Mouse (Mus musculus): ENCODE results near the gene Gm572.
A peak's percentile ranks its signal among the peaks of the same experiment; 100 is the strongest.

Gene Gm572

GRCm38 (mm10) chr4:148625756-148626622, 17.1 kb upstream of the Gm572 start:
- DNase-seq (ENCODE audit: low spot score in 2 of 2): no peak

GRCm38 (mm10) chr4:148626623-148627185, 16.4 kb upstream of the Gm572 start, which contains the start of gene Tardbp:
Tardbp (minus strand) TSS chr4:148627019.
- peak; percentile 89 to 96 for DNase-seq (ENCODE audit: low spot score in 2 of 2)

- DNase-seq (ENCODE audit: low spot score in 2 of 2): no peak
These were observed 15.9 kb upstream of the Gm572 start for GRCm38 (mm10) chr4:148627246-148627645.

GRCm38 (mm10) chr4:148632013-148632692, 11.0 kb upstream of the Gm572 start:
- no peak for DNase-seq (ENCODE audit: low spot score in 2 of 2)

DNA sequence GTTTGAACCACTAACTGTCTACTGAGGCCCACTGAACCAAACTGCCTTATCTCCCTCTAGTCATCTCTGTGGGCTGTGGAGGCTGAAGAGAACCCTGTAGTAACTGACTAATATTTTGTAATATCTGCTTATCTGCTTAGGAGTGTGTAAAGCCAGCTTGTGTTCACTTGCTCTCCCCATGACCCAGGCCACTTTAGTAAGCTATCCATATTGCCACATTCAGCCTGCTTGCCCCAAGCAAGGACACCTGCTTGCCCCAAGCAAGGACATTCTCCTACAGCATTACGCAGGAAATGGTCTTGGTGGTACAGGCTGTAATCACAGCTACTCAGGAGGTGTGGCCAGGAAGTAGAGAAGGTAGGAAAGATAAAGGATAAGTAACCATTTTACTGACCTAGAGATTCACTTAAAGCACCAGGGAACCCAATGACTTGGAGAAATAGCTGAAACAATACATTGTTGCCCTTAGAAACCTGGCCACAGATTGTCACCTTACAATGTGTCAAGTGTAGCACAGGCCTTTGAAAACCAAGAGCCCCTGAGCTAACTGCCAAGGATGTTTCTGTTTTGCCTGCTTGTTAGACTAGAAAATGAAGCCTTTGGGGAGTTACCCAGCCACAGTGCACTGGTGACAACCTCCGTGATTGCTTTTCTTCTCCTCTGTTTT, 9.6 kb upstream of the Gm572 start:
- DNase-seq (ENCODE audit: low spot score in 2 of 2): no peak

GRCm38 (mm10) chr4:148635309-148635708, 7.8 kb upstream of the Gm572 start:
- DNase-seq (ENCODE audit: low spot score in 2 of 2): no peak

- no peak for DNase-seq (ENCODE audit: low spot score in 2 of 2)
These were observed 4.8 kb upstream of the Gm572 start for GRCm38 (mm10) chr4:148638302-148638701.

- DNase-seq (ENCODE audit: low spot score in 2 of 2): no peak
These were observed 3.7 kb upstream of the Gm572 start for GRCm38 (mm10) chr4:148639455-148639854.

- DNase-seq (ENCODE audit: low spot score in 2 of 2): no peak
These were observed 2.0 kb upstream of the Gm572 start for GRCm38 (mm10) chr4:148641121-148641520.

GRCm38 (mm10) chr4:148644157-148644511, 1.0 kb downstream of the Gm572 start:
- DNase-seq (ENCODE audit: low spot score in 2 of 2): peak in 1 of 2 experiments; percentile 44

- no peak for DNase-seq (ENCODE audit: low spot score in 2 of 2)
These were observed 1.8 kb downstream of the Gm572 start for GRCm38 (mm10) chr4:148644926-148645325.

DNA sequence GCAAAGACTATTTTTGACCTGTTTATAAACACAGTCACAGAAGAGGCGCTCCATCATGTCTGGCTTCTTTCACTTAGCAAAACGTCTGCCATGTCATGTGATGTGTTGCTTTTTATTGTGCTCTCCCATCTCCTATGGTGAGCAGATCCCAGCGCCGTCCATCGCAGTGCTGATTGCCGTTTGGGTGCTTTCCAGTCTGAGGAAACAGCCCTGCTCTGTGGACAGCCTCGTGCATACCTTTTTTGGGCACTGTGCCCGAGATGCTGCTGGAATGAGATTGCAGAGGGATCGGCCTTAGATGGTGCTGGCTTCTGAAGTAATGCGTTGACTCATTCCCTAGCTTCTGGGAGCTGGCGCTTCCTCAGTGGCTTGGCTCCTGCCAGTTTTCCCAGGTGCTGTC, 3.5 kb downstream of the Gm572 start:
- DNase-seq (ENCODE audit: low spot score in 2 of 2): no peak

GRCm38 (mm10) chr4:148649309-148649708, 6.2 kb downstream of the Gm572 start:
- DNase-seq (ENCODE audit: low spot score in 2 of 2): no peak

DNA sequence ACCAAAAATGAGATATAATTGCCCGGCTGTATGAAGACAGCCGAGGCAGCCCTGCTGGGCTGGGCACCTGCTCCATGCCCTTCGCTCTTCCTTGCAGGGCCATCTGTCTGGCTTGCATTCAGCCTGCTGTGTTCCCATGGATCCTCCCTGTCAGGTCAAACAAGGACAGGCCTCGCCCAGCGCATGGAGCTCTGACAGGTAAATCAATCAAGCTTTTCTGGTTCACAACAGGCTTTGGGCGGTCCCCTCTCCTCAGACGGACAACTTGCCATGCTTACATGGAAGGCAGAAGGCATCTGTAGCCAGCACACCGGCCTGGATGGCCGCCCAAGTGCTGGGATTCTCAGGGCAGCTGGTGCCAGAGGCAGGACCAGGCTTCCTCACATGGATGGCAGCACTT, 7.9 kb downstream of the Gm572 start:
- DNase-seq (ENCODE audit: low spot score in 2 of 2): no peak

DNA sequence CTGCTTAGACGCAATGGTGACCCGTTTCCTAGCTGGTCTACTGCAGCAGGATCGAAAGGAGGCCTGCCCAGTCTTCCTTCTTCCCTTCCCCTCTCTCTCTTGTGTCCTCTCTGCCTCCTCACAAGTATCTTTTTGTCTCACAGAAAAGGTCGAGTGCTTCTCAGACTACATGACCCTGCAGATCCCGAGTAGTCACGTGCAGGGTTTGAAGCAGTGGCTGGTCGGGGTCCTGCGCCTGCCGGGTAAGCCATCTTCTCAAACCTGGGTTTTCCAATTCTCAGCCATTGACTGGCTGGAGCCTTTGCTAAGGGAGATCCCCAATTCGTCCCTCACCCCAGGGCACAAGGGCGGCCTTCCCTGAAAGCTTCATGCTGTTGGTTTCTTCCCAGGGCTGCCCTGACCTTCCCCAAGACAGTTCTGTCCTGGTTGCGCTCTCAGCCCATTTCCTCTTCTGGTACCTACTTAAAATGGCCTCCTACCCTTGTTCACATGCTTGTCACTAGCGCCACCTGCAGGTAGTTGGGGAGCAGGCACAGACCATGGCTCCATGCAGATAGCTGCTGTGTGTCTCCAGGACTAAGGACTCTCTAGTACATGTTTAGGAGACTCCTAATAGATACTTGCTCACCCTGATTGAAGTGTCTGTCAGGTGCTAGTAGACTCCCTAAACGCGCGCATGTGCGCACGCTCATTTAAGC, 11.7 kb downstream of the Gm572 start:
- no peak for DNase-seq (ENCODE audit: low spot score in 2 of 2)

- no peak for DNase-seq (ENCODE audit: low spot score in 2 of 2)
These were observed 13.7 kb downstream of the Gm572 start for GRCm38 (mm10) chr4:148656691-148657258.

GRCm38 (mm10) chr4:148657776-148658175, 14.7 kb downstream of the Gm572 start:
- no peak for DNase-seq (ENCODE audit: low spot score in 2 of 2)

DNA sequence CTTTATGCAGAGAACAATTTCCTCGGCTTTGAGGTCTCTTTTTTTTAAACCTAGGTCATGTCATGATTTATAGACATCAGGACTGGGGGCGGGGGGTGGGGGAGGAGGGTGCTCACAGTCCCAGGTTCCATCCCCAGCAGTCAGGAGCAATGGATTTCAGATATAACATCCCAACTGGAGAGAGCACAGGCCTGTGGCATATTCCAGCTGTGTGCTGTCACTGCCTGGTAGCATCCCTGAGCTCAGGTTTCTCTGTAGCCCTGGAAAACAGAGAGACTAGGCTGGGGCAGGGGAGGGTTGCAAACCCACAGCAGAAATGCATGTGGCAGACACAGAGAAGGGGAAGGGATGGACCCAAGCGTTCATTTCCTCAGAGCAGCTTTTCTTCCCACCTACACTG, 17.1 kb downstream of the Gm572 start:
- DNase-seq (ENCODE audit: low spot score in 2 of 2): no peak

DNA sequence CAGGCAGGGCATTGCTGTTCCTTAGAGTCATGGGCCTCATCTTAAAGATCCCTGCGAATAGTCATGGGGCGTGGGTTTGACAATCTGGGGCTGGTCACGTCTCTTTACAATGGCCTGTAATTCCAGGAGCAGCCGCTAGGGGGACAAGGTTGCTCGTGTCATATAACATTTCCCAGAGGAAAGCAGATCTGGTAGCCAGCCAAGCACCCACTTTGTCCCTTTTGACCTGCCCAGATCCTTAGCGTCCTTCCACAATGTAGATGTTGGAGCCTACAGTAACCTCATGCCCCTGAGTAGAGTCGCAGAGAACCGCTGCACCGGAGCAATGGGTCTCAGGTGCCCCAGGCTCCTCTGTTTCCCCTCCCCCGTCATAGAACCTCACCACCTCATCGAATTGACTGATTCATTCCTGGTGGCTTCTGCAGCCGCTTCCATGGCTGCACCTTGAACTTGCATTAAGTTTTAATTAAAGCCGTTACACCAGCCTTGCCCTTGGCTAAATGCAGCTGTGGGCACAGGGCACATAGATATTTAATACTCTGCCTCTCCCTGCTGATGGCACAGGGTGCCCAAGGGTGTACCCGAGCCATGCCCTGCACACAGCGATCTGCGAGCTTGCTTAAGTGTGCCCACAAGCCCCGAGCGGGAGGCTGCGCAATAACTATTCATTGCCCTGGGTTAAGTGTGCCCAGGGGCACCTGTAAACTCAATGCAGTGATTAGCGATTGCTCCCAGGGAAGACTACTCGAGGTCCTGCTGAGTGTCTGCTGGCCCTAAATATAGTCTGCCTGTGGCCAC, 19.2 kb downstream of the Gm572 start:
- DNase-seq (ENCODE audit: low spot score in 2 of 2): peak in 1 of 2 experiments; percentile 54

GRCm38 (mm10) chr4:148663326-148663725, 20.2 kb downstream of the Gm572 start:
- DNase-seq (ENCODE audit: low spot score in 2 of 2): no peak

Data from frontal cortex, postnatal 10 days (tissue).